Mouse (Mus musculus) adrenal gland, postnatal 10 days (tissue): ENCODE results near the gene Mettl8. TPM values are rescaled to one million over a fixed set of nuclear protein-coding genes. Genes with fewer than 3 reads are reported as not detected.

ENCODE experiments used
- DNase-seq: peaks from one replicate; pipeline ENCODE4 v3.0.0; 2021; ENCODE audit warnings: mixed read lengths
- total RNA-seq, 2 experiments: library from RNA; stranded (reverse); gene quantifications; 2 replicates each; pipeline ENCODE4 v1.2.3; 2021

Mettl8 gene
- total RNA-seq, 2 experiments from 2014 or later = 10.8 to 16.4 TPM

- no peak for DNase-seq
Observed at GRCm38 (mm10) chr2:70932965-70933364, 122.4 kb downstream of the Mettl8 start.

- DNase-seq = no peak
Observed at GRCm38 (mm10) chr2:70930631-70931288, 124.6 kb downstream of the Mettl8 start.

DNA sequence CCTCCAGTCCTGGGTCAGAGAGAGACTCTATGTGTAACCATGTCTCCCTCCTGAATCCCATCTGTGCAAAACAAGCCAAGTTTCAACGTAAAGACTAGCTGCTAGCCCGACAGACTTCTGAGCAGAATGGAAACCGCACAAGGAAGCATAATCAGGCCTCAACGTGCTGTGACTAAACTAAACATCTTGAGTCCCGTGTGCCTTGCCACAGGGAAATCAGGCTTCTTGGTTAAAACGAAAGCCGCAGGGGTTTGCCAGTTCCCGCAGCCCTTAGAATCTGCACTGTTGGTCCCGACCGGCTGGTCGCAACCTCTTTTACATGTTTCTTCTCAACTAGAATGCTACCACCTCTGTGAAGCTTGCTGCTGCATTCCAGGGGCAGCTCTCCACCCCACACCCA lies 125.7 kb downstream of the Mettl8 start:
- DNase-seq = no peak

GRCm38 (mm10) chr2:70924049-70924448 lies 131.3 kb downstream of the Mettl8 start:
- DNase-seq = no peak

DNA sequence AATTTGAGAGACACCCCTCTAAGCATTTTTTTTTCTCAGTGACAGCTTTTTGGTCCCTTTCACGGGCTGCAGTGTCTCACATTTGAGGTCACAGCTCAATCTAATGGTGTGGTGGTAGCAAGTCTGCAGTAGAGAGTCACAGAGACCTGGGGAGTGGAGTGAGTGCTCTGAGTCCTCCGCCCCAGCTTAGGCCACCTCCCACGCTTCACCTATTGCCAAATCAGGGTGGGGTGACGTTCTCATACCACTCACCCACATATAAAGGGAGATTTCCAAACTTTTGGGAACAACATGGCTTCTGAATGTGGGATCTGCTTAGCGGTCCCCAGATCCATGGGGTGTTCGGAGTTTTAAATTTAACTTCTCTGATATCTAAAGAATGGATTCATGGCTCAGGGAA lies 132.6 kb downstream of the Mettl8 start:
- DNase-seq = no peak

GRCm38 (mm10) chr2:70920937-70921596 lies 134.3 kb downstream of the Mettl8 start:
- no peak for DNase-seq

DNA sequence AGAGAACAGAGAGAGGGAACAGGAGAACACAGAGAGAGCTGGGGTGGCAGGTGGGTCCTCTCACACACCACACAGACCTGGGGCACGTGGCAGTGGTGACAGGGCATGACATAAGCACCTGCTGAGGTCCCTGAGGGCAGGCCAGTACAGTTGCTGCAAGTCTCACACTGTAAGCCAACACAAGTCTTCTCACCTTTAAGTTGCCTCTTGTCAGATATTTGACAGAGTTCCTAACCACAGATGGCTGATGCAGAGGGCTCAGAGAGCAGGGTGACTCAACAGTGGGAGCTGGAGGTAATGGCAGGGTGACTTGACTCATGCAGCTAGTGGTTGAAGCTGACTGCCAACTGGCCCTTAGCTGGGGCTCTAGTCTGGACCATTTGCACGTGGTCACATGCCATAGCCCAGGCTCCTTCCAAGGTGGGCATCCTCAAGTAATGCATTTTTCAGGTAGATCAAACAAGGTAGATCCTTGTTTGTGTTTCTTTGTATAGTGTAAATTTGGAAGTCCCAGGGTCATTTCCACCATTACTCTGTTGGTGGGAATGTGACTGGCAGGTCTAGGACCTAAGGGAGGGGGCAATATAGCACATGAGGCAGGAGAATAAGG lies 135.4 kb downstream of the Mettl8 start:
- DNase-seq = peak; percentile 14

DNA sequence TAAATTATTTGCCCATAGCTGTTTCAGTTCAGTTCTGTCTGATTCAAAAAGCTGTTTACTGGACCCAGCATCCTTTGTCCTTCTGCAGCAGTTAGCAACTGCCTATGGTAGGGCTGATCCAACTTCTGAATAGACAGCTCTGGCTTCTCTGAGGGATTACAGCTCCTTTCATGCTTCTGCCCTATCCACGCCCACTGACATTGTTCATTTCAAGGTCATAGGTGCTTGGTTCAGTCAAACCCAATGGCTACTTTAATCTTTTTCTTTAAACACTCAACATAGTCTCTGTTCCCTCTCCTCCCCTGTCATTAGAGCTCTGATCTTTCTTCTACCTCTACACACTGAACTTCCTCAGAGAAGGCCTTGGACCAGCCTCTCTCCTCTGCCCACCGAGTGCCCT lies 136.9 kb downstream of the Mettl8 start:
- DNase-seq = no peak

Other genes with a start within 250 kb of the Mettl8 start
- 10 to 100 TPM; 47.4 to 56.7 TPM for gene Tlk1, start 229.9 kb downstream of the Mettl8 start, total RNA-seq
- gene Dcaf17, start 255 bp downstream of the Mettl8 start, total RNA-seq = 10 to 100 TPM; 11.3 to 16.6 TPM
- 1 to 10 TPM; 1.8 TPM for gene Cybrd1, start 62.3 kb upstream of the Mettl8 start, total RNA-seq
- 10 to 100 TPM; 78.0 to 83.9 TPM for gene Dync1i2, start 156.1 kb upstream of the Mettl8 start, total RNA-seq